Mouse (Mus musculus) embryonic facial prominence, embryonic 15.5 days (tissue): ENCODE results near the gene Hmgb2. TPM values are rescaled to one million over a fixed set of nuclear protein-coding genes. Genes with fewer than 3 reads are reported as not detected.
"Not testable (repeated sequence)": the region's sequence is repeated elsewhere in the genome, so short reads cannot be mapped to it uniquely, and the experiment has no call there.

Experiments
- ATAC-seq: fragments of 200-750 bp; cut with Nextera tagmentation; 2 replicates; pipeline ENCODE4 v1.8.0; 2017; ENCODE audit warnings: low read depth, moderate TSS enrichment; ENCODE audit not compliant: insufficient number of reproducible peaks, low FRiP score, low TSS enrichment
- H3K27ac ChIP-seq: fragments of 300-500 bp; sonication (generic); replicated peaks from 2 replicates; pipeline ENCODE4 v1.5.1; 2015; ENCODE audit warnings: mild to moderate bottlenecking, inconsistent platforms
- H3K27me3 ChIP-seq: fragments of 300-500 bp; sonication (generic); 2 replicates; pipeline ENCODE4 v1.6.1; 2015; ENCODE audit warnings: inconsistent platforms
- H3K36me3 ChIP-seq: fragments of 300-500 bp; sonication (generic); 2 replicates; pipeline ENCODE4 v1.6.1; 2015; ENCODE audit warnings: mild to moderate bottlenecking, inconsistent platforms
- H3K4me1 ChIP-seq: fragments of 300-500 bp; sonication (generic); 2 replicates; pipeline ENCODE4 v1.6.1; 2015; ENCODE audit warnings: inconsistent platforms
- H3K4me2 ChIP-seq: fragments of 300-500 bp; sonication (generic); replicated peaks from 2 replicates; pipeline ENCODE4 v1.6.1; 2015; ENCODE audit warnings: mild to moderate bottlenecking, inconsistent platforms
- H3K4me3 ChIP-seq: fragments of 300-500 bp; sonication (generic); replicated peaks from 2 replicates; pipeline ENCODE4 v1.5.1; 2015; ENCODE audit warnings: mild to moderate bottlenecking, inconsistent platforms
- H3K9ac ChIP-seq: fragments of 300-500 bp; sonication (generic); 2 replicates; pipeline ENCODE4 v1.6.1; 2015; ENCODE audit warnings: inconsistent platforms
- H3K9me3 ChIP-seq: fragments of 300-500 bp; sonication (generic); replicated peaks from 2 replicates; pipeline ENCODE4 v1.6.1; 2016; ENCODE audit warnings: inconsistent platforms
- WGBS: fragments of 180-500 bp; shearing (Covaris S2); methylation state at CpG from one replicate; pipeline ENCODE4 v1.1.7; 2015; 5-methylcytosine and 5-hydroxymethylcytosine counted together
- polyA plus RNA-seq: library from polyadenylated mRNA; unstranded; fragments of >200 nt; fragmentation: Nextera tagmentation; extraction: Ambion mirVana; gene quantifications from 2 replicates; pipeline ENCODE4 v1.2.1, GENCODE M21; 2015

Hmgb2 gene
- polyA plus RNA-seq, 1 experiment from 2014 or later, result 277 TPM

- peak; percentile 49 for ATAC-seq
- Histone ChIP-seq H3K9ac (peak overlapping the region; percentile 99), H3K36me3 (peaks cover 10% of the 10 kb centered on the region), H3K27ac (peak overlapping the region; percentile 100), H3K27me3 (no peaks in the 10 kb centered on the region), H3K4me1 (peaks cover 5% of the 10 kb centered on the region), H3K9me3 (no peaks in the 10 kb centered on the region), H3K4me2 (peak overlapping the region; percentile 49), H3K4me3 (peak overlapping the region; percentile 82)
- under 1% methylated on average over 77 of the region's 96 CpGs for WGBS
Observed at GRCm38 (mm10) chr8:57512141-57513056, 692 bp downstream of the Hmgb2 start.

GRCm38 (mm10) chr8:57513178-57513661, 1.5 kb downstream of the Hmgb2 start:
- ATAC-seq, H3K27me3 ChIP-seq, H3K4me1 ChIP-seq, H3K9me3 ChIP-seq: not testable (repeated sequence)
- Histone ChIP-seq H3K9ac (peak overlapping the region; percentile 99), H3K36me3 (peaks cover 16% of the 10 kb centered on the region), H3K4me2 (peak overlapping the region; percentile 49), H3K27ac (peak overlapping the region; percentile 100; the same call in 1 of the 2 replicates), H3K4me3 (peak overlapping the region; percentile 82)
- 6% methylated on average over 10 of the region's 10 CpGs for WGBS

GRCm38 (mm10) chr8:57516685-57517084, 5.0 kb downstream of the Hmgb2 start:
- peaks cover 18% of the 10 kb centered on the region for H3K36me3 ChIP-seq
- ATAC-seq, H3K4me2 ChIP-seq: not testable (repeated sequence)

GRCm38 (mm10) chr8:57517723-57518122, 6.0 kb downstream of the Hmgb2 start:
- H3K27ac ChIP-seq, result no peak overlapping the region
- 92% methylated on average over 3 of the region's 3 CpGs for WGBS

More at GRCm38 (mm10) chr8:57516685-57517084, 5.0 kb downstream of the Hmgb2 start:
- not testable (repeated sequence) for H3K4me1 ChIP-seq, H3K27ac ChIP-seq, H3K27me3 ChIP-seq, H3K9me3 ChIP-seq, H3K9ac ChIP-seq, H3K4me3 ChIP-seq
- 89% methylated on average over 5 of the region's 5 CpGs for WGBS

GRCm38 (mm10) chr8:57520186-57520786, 8.6 kb downstream of the Hmgb2 start:
- H3K9me3 ChIP-seq, result no peaks in the 10 kb centered on the region
- peaks cover 18% of the 10 kb centered on the region for H3K36me3 ChIP-seq
- no peak for ATAC-seq
- H3K27ac ChIP-seq, result no peak overlapping the region
- H3K9ac ChIP-seq, result no peak overlapping the region
- no peaks in the 10 kb centered on the region for H3K4me1 ChIP-seq
- no peak overlapping the region for H3K4me3 ChIP-seq
- H3K4me2 ChIP-seq, result no peak overlapping the region
- 82% methylated on average over 12 of the region's 12 CpGs for WGBS
- H3K27me3 ChIP-seq, result no peaks in the 10 kb centered on the region

More at GRCm38 (mm10) chr8:57517723-57518122, 6.0 kb downstream of the Hmgb2 start:
- Histone ChIP-seq H3K27me3 (no peaks in the 10 kb centered on the region), H3K4me2 (no peak overlapping the region), H3K4me3 (no peak overlapping the region), H3K9me3 (no peaks in the 10 kb centered on the region), H3K36me3 (peaks cover 18% of the 10 kb centered on the region), H3K9ac (no peak overlapping the region), H3K4me1 (no peaks in the 10 kb centered on the region)
- ATAC-seq, result no peak

GRCm38 (mm10) chr8:57528036-57528435, 16.3 kb downstream of the Hmgb2 start:
- 92% methylated on average over 1 of the region's 1 CpGs for WGBS
- Histone ChIP-seq H3K9ac (no peak overlapping the region), H3K9me3 (no peaks in the 10 kb centered on the region), H3K27me3 (no peaks in the 10 kb centered on the region), H3K27ac (no peak overlapping the region), H3K4me3 (no peak overlapping the region), H3K4me1 (0 out of 2 replicates have a peak, but pooled peaks cover 3% of the 10 kb centered on the region), H3K4me2 (no peak overlapping the region), H3K36me3 (no peaks in the 10 kb centered on the region)
- no peak for ATAC-seq

- Histone ChIP-seq H3K27ac (no peak overlapping the region), H3K9me3 (no peaks in the 10 kb centered on the region), H3K36me3 (peaks cover 4% of the 10 kb centered on the region; the same call in 1 of the 2 replicates), H3K4me3 (no peak overlapping the region), H3K4me2 (no peak overlapping the region), H3K4me1 (0 out of 2 replicates have a peak, but pooled peaks cover 3% of the 10 kb centered on the region), H3K9ac (no peak overlapping the region), H3K27me3 (no peaks in the 10 kb centered on the region)
- ATAC-seq, result no peak
- WGBS, result 88% methylated on average over 13 of the region's 13 CpGs
Observed at GRCm38 (mm10) chr8:57530238-57530637, 18.5 kb downstream of the Hmgb2 start.

GRCm38 (mm10) chr8:57530666-57531349, 19.1 kb downstream of the Hmgb2 start:
- Histone ChIP-seq H3K4me3 (no peak overlapping the region), H3K4me2 (peak overlapping the region; percentile 33; the same call in 1 of the 2 replicates), H3K4me1 (0 out of 2 replicates have a peak, but pooled peaks cover 3% of the 10 kb centered on the region), H3K27me3 (no peaks in the 10 kb centered on the region), H3K27ac (no peak overlapping the region), H3K9ac (no peak overlapping the region), H3K9me3 (no peaks in the 10 kb centered on the region), H3K36me3 (peaks cover 10% of the 10 kb centered on the region; the same call in 1 of the 2 replicates)
- ATAC-seq, result no peak
- 27% methylated on average over 15 of the region's 15 CpGs for WGBS

DNA sequence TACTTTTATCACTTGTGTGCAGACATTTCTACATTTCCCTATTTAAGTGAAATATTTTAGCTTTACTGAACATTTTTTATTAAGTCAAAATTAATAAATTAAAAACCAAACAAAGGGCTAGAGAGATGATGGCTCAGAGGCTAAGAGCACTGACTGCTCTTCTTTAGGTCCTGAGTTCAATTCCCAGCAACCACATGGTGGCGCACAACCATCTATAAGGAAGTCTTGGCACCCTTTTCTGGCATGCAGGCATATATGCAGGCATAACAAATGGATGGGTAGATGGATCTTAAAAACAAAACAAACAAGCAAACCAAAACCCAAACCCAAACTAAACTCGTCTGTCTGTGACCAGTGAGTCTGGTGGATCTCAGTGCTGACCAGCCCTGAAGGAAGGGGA, 20.5 kb downstream of the Hmgb2 start:
- ATAC-seq, result no peak
- Histone ChIP-seq H3K4me1 (0 out of 2 replicates have a peak, but pooled peaks cover 3% of the 10 kb centered on the region), H3K4me2 (no peak overlapping the region), H3K9ac (no peak overlapping the region), H3K27ac (no peak overlapping the region), H3K4me3 (no peak overlapping the region), H3K36me3 (peaks cover 15% of the 10 kb centered on the region; the same call in 1 of the 2 replicates), H3K9me3 (no peaks in the 10 kb centered on the region), H3K27me3 (no peaks in the 10 kb centered on the region)
- 58% methylated on average over 2 of the region's 2 CpGs for WGBS

GRCm38 (mm10) chr8:57533106-57533505, 21.4 kb downstream of the Hmgb2 start:
- H3K9ac ChIP-seq, result no peak overlapping the region
- peaks cover 15% of the 10 kb centered on the region; the same call in 1 of the 2 replicates for H3K36me3 ChIP-seq
- no peak overlapping the region for H3K27ac ChIP-seq
- no peak overlapping the region for H3K4me2 ChIP-seq
- H3K4me1 ChIP-seq, result 0 out of 2 replicates have a peak, but pooled peaks cover 3% of the 10 kb centered on the region
- H3K9me3 ChIP-seq, result no peaks in the 10 kb centered on the region
- 88% methylated on average over 4 of the region's 4 CpGs for WGBS
- H3K4me3 ChIP-seq, result no peak overlapping the region
- H3K27me3 ChIP-seq, result no peaks in the 10 kb centered on the region
- no peak for ATAC-seq
